Mouse (Mus musculus) forebrain, embryonic 11.5 days (tissue): ENCODE results near the gene Dync2li1. TPM values are rescaled to one million over a fixed set of nuclear protein-coding genes. Genes with fewer than 3 reads are reported as not detected.

ENCODE experiments used
- ATAC-seq: fragments of 200-750 bp; cut with Nextera tagmentation; replicated peaks from 2 replicates; pipeline ENCODE4 v1.8.0; 2017; ENCODE audit warnings: moderate TSS enrichment; ENCODE audit not compliant: low FRiP score
- DNase-seq: peaks from one replicate; pipeline ENCODE4 v3.0.0-alpha.2; 2017; ENCODE audit warnings: low spot score
- H3K27ac ChIP-seq: fragments of 300-500 bp; sonication (generic); 2 replicates; pipeline ENCODE4 v1.5.1; 2014; ENCODE audit warnings: low read depth, low read length
- H3K27me3 ChIP-seq: fragments of 300-500 bp; sonication (generic); 2 replicates; pipeline ENCODE4 v1.6.1; 2014; ENCODE audit warnings: mild to moderate bottlenecking, low read length, mixed read lengths; ENCODE audit not compliant: control insufficient read depth, insufficient read depth
- H3K36me3 ChIP-seq: fragments of 300-500 bp; sonication (generic); 2 replicates; pipeline ENCODE4 v1.6.1; 2014; ENCODE audit warnings: mild to moderate bottlenecking, low read length, moderate library complexity, mixed read lengths; ENCODE audit not compliant: control insufficient read depth, insufficient read depth
- H3K4me1 ChIP-seq: fragments of 300-500 bp; sonication (generic); replicated peaks from 2 replicates; pipeline ENCODE4 v1.6.1; 2014; ENCODE audit warnings: low read length, mixed read lengths; ENCODE audit not compliant: control insufficient read depth, insufficient read depth
- H3K4me2 ChIP-seq: fragments of 300-500 bp; sonication (generic); 2 replicates; pipeline ENCODE4 v1.6.1; 2014; ENCODE audit warnings: low read depth, mild to moderate bottlenecking, low read length, moderate library complexity, mixed read lengths; ENCODE audit not compliant: severe bottlenecking
- H3K4me3 ChIP-seq: fragments of 300-500 bp; sonication (generic); 2 replicates; pipeline ENCODE4 v1.5.1; 2014; ENCODE audit warnings: low read depth, low read length
- H3K9ac ChIP-seq: fragments of 300-500 bp; sonication (generic); 2 replicates; pipeline ENCODE4 v1.6.1; 2014; ENCODE audit warnings: low read length
- H3K9me3 ChIP-seq: fragments of 300-500 bp; sonication (generic); 2 replicates; pipeline ENCODE4 v1.6.1; 2016; ENCODE audit warnings: low read length, mixed read lengths; ENCODE audit not compliant: control insufficient read depth
- WGBS: fragments of 180-500 bp; shearing (Covaris S2); extraction: QIAGEN DNeasy Blood & Tissue Kit; methylation state at CpG from one replicate; pipeline ENCODE4 v1.1.7; 2014; 5-methylcytosine and 5-hydroxymethylcytosine counted together
- polyA plus RNA-seq: library from polyadenylated mRNA; unstranded; fragments of >200 nt; fragmentation: Nextera tagmentation; extraction: Ambion mirVana; gene quantifications from 2 replicates; pipeline ENCODE4 v1.2.1, GENCODE M21; 2014

The Dync2li1 gene
- polyA plus RNA-seq, 1 experiment from 2014 or later: 41.8 TPM

DNA sequence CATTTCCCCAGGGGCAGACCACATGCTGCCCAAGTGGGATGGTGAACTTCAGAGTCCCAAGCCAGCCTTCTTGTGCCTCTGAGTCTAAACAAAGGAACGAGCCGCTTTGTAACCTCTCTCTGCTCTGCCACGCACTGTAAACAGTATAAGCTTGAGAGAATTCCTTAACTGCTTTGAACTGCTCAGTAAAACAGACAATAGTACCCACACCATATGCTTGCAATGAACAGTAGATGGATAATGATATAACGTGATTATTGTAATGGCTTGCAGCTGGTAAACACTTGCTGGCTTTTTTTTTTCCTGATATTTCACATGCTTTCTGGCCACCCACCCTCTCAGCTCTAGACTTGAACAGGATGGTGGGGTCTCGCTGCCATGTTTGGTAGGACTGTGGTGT, 61.7 kb downstream of the Dync2li1 start:
- DNase-seq: no peak
- Histone ChIP-seq H3K4me3 (no peak overlapping the region), H3K27me3 (no peaks in the 10 kb centered on the region), H3K9me3 (no peaks in the 10 kb centered on the region), H3K27ac (no peak overlapping the region), H3K4me1 (no peaks in the 10 kb centered on the region), H3K4me2 (no peak overlapping the region), H3K9ac (no peak overlapping the region), H3K36me3 (no peaks in the 10 kb centered on the region)
- WGBS: 72% methylated on average over 5 of the region's 5 CpGs
- ATAC-seq: no peak

- H3K4me2 ChIP-seq: no peak overlapping the region
- no peak overlapping the region for H3K9ac ChIP-seq
- no peak overlapping the region for H3K4me3 ChIP-seq
- no peak overlapping the region for H3K27ac ChIP-seq
- no peaks in the 10 kb centered on the region for H3K27me3 ChIP-seq
- no peak for DNase-seq
- H3K4me1 ChIP-seq: no peaks in the 10 kb centered on the region
- H3K36me3 ChIP-seq: no peaks in the 10 kb centered on the region
- WGBS: 93% methylated on average over 11 of the region's 11 CpGs
- no peak for ATAC-seq
- no peaks in the 10 kb centered on the region for H3K9me3 ChIP-seq
These were observed 62.5 kb downstream of the Dync2li1 start for GRCm38 (mm10) chr17:84688834-84689233.

- H3K9ac ChIP-seq: no peak overlapping the region
- no peaks in the 10 kb centered on the region for H3K9me3 ChIP-seq
- H3K4me2 ChIP-seq: no peak overlapping the region
- no peaks in the 10 kb centered on the region for H3K27me3 ChIP-seq
- no peak for DNase-seq
- no peaks in the 10 kb centered on the region for H3K4me1 ChIP-seq
- no peak for ATAC-seq
- no peak overlapping the region for H3K4me3 ChIP-seq
- 90% methylated on average over 5 of the region's 5 CpGs for WGBS
- no peak overlapping the region for H3K27ac ChIP-seq
- no peaks in the 10 kb centered on the region for H3K36me3 ChIP-seq
These were observed 63.0 kb downstream of the Dync2li1 start for GRCm38 (mm10) chr17:84689316-84689715.

- H3K27me3 ChIP-seq: no peaks in the 10 kb centered on the region
- H3K4me3 ChIP-seq: no peak overlapping the region
- no peak overlapping the region for H3K27ac ChIP-seq
- no peaks in the 10 kb centered on the region for H3K9me3 ChIP-seq
- H3K9ac ChIP-seq: no peak overlapping the region
- H3K36me3 ChIP-seq: no peaks in the 10 kb centered on the region
- WGBS: 89% methylated on average over 5 of the region's 5 CpGs
- no peak overlapping the region for H3K4me2 ChIP-seq
- DNase-seq (no peak), ATAC-seq (no peak)
- no peaks in the 10 kb centered on the region for H3K4me1 ChIP-seq
These were observed 63.8 kb downstream of the Dync2li1 start for GRCm38 (mm10) chr17:84690111-84690510.

- Histone ChIP-seq H3K36me3 (no peaks in the 10 kb centered on the region), H3K27ac (no peak overlapping the region), H3K9me3 (no peaks in the 10 kb centered on the region), H3K9ac (no peak overlapping the region), H3K4me3 (no peak overlapping the region), H3K4me2 (no peak overlapping the region), H3K27me3 (no peaks in the 10 kb centered on the region), H3K4me1 (no peaks in the 10 kb centered on the region)
- no peak for ATAC-seq
- no peak for DNase-seq
- 91% methylated on average over 2 of the region's 2 CpGs for WGBS
These were observed 67.4 kb downstream of the Dync2li1 start for GRCm38 (mm10) chr17:84693741-84694140.

GRCm38 (mm10) chr17:84696537-84696936, 70.2 kb downstream of the Dync2li1 start:
- WGBS: 74% methylated on average over 6 of the region's 6 CpGs

GRCm38 (mm10) chr17:84698727-84699126, 72.4 kb downstream of the Dync2li1 start:
- H3K27me3 ChIP-seq: no peaks in the 10 kb centered on the region
- H3K9me3 ChIP-seq: no peaks in the 10 kb centered on the region
- no peaks in the 10 kb centered on the region for H3K4me1 ChIP-seq
- DNase-seq: peak; percentile 73
- ATAC-seq: no peak; the same call in 1 of the 2 replicates
- no peak overlapping the region for H3K4me2 ChIP-seq
- H3K4me3 ChIP-seq: no peak overlapping the region
- WGBS: 31% methylated on average over 5 of the region's 5 CpGs
- no peak overlapping the region for H3K27ac ChIP-seq
- no peak overlapping the region for H3K9ac ChIP-seq
- H3K36me3 ChIP-seq: no peaks in the 10 kb centered on the region

More at GRCm38 (mm10) chr17:84696537-84696936, 70.2 kb downstream of the Dync2li1 start:
- ATAC-seq: no peak
- H3K27ac ChIP-seq: no peak overlapping the region
- H3K36me3 ChIP-seq: no peaks in the 10 kb centered on the region
- H3K9me3 ChIP-seq: no peaks in the 10 kb centered on the region
- no peak overlapping the region for H3K9ac ChIP-seq
- no peaks in the 10 kb centered on the region for H3K4me1 ChIP-seq
- H3K4me2 ChIP-seq: no peak overlapping the region
- no peak for DNase-seq
- no peak overlapping the region for H3K4me3 ChIP-seq
- no peaks in the 10 kb centered on the region for H3K27me3 ChIP-seq

Other genes with a start within 250 kb of the Dync2li1 start
- gene Thada, start 160.3 kb upstream of the Dync2li1 start, polyA plus RNA-seq: 10.9 and 13.8 TPM in 2 replicates
- gene Plekhh2, start 114.6 kb upstream of the Dync2li1 start, polyA plus RNA-seq: 3.2 and 3.5 TPM in 2 replicates
- gene Abcg8, start 49.8 kb downstream of the Dync2li1 start, polyA plus RNA-seq: 0.17 and 0.48 TPM in 2 replicates
- 5.1 and 5.9 TPM in 2 replicates for gene Abcg5, start 56.5 kb downstream of the Dync2li1 start, polyA plus RNA-seq
- 54.3 and 55.9 TPM in 2 replicates for gene Lrpprc, start 164.3 kb downstream of the Dync2li1 start, polyA plus RNA-seq